Mouse (Mus musculus) adrenal gland, adult 8-10 months (tissue): ENCODE data around the gene Mdga2. TPM values are rescaled to one million over a fixed set of nuclear protein-coding genes. Genes with fewer than 3 reads are reported as not detected.

ENCODE experiments used
- DNase-seq: peaks from one replicate; pipeline ENCODE4 v3.0.0; 2022
- total RNA-seq, 4 experiments: library from RNA; stranded (reverse); gene quantifications; 2 replicates each; pipeline ENCODE4 v1.2.4; 2022

The Mdga2 gene
- total RNA-seq, 4 experiments from 2014 or later = 4.1 to 7.5 (median 5.7) TPM

DNA sequence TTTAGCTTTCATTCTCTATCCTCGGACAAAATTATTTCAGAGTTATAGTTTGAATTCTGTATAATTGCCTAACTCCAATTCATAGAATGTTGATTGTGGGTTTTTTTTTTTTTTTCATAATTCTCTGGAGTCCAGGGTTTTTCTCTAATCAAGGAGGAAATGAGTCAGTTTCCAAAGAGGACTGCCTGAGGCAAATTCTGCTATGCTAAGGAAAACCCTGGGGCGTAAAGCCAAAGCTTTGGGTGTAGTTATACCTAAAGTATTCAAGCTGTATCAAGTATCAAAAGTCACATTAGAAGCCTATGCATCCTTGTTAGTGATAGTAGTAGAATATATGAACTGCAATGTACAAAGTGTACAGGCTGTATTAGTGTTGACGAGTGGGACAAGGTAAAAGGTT lies 519.6 kb downstream of the Mdga2 start:
- no peak for DNase-seq

- no peak for DNase-seq
Measured at GRCm38 (mm10) chr12:66679558-66679957, 542.8 kb downstream of the Mdga2 start.

DNA sequence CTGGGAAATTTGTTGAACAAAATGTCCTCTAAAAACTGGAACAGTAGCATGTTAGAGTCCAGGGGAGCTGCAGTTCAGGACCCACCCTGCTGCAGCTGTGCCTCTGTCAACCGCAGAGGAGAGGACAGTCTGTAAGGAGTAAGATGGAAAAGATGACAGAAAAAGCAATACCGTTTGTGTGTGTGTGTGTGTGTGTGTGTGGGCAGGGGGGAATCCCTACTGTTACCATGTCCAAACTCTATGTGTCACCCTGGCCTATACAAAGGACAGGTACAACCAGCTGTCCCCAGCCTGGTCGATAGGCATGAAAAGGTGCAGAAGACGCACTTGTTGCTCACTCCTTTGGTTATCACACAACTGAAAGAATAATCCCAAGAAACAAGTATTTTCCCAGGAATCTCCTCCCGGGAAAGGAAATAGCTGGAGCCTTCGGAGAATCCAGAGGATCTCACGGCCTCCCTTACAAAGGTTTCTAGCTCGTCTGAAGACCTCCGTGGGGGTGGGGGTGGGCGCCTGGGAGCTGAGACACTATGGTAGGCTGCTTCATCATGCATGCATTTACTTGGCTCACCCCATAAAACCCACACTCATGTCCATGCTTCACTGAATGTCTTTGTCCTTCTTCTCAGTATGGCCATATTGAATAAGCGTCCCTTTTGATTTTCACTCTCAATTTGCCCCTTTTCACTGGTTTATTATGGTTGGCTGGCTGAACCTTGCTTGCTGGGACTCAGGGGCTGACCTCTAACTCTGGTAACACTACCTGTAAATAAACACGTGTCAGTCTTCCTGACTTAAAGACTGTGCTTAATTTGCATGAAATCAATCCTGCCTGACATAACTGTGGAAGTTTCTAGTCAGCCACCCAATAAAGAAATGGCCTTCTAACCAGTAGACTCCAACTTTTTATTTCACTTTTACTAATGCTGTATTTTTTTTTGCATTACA lies 573.5 kb downstream of the Mdga2 start:
- no peak for DNase-seq

DNA sequence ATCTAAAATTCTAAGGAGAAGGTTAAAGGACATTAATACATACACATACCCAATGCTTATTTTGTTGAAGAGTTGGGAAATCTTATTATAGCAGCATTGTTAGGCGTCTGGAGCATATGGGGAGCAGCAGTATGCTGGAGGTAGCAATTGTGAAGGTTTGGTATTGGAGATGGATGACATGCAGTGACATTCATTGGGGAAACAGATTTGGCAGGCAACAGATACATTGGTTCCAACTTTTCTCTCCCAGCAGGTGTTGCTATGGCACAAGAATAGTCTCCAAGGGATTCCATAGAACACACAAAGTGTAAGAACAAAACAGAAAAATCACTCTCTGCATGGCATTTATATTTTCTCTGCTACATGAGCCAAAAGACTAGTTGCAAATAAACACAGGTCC lies 581.9 kb downstream of the Mdga2 start:
- no peak for DNase-seq

GRCm38 (mm10) chr12:66619944-66620343 lies 602.4 kb downstream of the Mdga2 start:
- DNase-seq = no peak

- no peak for DNase-seq
Measured at GRCm38 (mm10) chr12:66591617-66592230, 630.6 kb downstream of the Mdga2 start.

DNA sequence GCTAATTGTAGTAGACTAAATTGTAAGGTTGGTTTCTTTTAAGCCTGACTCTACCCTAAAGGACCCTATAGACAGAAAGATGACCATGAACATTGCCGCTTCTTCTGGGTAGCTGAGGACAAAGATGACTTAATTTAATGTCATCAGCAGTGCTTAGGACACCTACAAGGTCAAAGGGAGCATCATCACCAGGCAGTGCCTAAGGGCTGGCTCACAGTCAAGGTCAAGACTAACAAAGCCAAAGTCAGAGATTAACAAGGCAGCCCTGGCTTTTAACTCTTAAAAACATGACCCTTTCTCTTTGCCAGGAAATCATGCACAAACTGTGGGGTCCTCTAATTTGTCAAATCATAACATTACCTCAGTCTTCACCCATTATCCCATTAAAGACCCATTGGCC lies 657.0 kb downstream of the Mdga2 start:
- DNase-seq = peak; percentile 29

- DNase-seq = no peak
Measured at GRCm38 (mm10) chr12:66556846-66557245, 665.5 kb downstream of the Mdga2 start.

- no peak for DNase-seq
Measured at GRCm38 (mm10) chr12:66556178-66556820, 666.0 kb downstream of the Mdga2 start.

- DNase-seq = no peak
Measured at GRCm38 (mm10) chr12:66524973-66525372, 697.4 kb downstream of the Mdga2 start.

DNA sequence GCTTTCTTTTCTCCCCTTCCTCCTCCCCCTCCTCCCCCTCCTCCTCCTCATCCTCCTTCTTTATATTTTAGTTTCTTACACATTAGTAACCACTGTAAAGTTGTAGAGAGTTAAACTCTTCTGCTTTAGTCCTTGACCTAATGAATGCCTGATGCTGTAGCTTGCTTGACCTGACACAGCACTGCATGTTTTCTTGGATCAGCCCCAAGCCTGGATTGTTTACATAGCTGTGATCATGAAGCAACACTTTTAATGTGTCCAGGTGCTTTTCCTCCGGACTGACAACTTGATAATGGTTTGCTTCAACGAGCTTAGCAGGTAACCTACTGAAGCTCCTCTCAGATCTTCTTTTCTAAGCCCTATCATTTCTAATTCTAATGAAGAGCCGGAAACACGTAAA lies 723.1 kb downstream of the Mdga2 start:
- DNase-seq = no peak

GRCm38 (mm10) chr12:66470868-66471267 lies 751.5 kb downstream of the Mdga2 start:
- no peak for DNase-seq

GRCm38 (mm10) chr12:66470243-66470863 lies 752.0 kb downstream of the Mdga2 start:
- no peak for DNase-seq

DNA sequence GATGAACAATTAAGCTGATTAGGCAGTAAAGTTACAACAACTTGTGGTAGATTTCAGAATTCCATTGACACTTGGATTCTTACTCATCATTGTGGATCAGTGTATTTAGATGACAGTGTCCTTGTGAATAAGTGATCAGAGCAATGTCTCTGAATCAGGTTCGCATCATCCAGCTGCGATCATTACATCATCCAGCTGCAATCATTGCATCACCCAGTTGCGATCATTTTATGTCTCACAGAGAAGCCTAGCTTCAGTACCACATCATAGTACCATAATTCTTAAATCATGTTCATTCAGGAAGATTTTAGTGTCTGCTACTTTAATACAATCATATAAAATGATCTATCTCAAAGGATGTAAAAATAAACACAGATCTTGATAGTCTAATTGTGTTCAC lies 756.8 kb downstream of the Mdga2 start:
- no peak for DNase-seq

- no peak for DNase-seq
Measured at GRCm38 (mm10) chr12:66443340-66443739, 779.0 kb downstream of the Mdga2 start.
